Mouse (Mus musculus) liver, embryonic 14.5 days (tissue): Measurements from ENCODE around the gene Tmem178.

Source experiments
- CTCF ChIP-seq: IDR thresholded peaks from 2 replicates; pipeline ENCODE4 v1.5.1; 2016; ENCODE audit warnings: antibody characterized with exemption, low read depth, control low read depth
- EP300 ChIP-seq: IDR thresholded peaks from 2 replicates; pipeline ENCODE4 v1.6.1; 2016; ENCODE audit warnings: antibody characterized with exemption, low read depth

DNA sequence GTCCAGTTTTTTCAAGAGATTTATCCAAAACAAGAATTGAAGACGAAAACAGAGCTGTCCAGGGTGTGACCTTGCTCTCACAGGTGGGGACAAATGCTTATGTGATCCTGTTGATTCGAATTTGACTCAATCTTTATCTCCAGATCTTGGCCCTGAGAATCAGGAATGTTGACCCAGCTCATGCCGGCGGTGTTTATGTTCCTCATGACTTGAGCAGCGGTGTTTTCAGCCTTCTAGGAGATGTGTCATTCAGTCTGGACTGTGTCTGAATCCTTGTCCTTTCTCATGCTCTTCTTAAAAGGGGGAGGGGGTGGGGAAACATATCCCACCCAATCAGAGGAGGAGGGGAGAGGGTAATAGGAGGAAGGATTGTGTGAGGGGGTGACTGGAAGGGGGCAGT lies 7.9 kb upstream of the Tmem178 start:
- TF ChIP-seq CTCF: no peak
- TF ChIP-seq EP300: no peak
